ENCODE assay signal across 25 mouse cellular contexts in genomic region chr5:73219716-73220115, GRCm38 (mm10). TPM values are rescaled to one million over a fixed set of nuclear protein-coding genes. Genes with fewer than 3 reads are reported as not detected.
A peak's percentile ranks its signal among the peaks of the same experiment; 100 is the strongest.
DNase-seq lines count a peak whose midpoint lies in the region; ATAC-seq and TF ChIP-seq lines count a peak whose summit lies in the region.
"Had no signal": no experiment of that assay in that cellular context is flagged by ENCODE, and none has a peak within 500 bp of the region (broad histone marks: within the 10 kb centered on the region; RNA-seq: fewer than 3 reads in every experiment).

No protein-coding gene starts in this region.

- TF ChIP-seq EP300 in ES-Bruce4 (IDR thresholded peaks at IDR 0.05; ENCODE audit: insufficient read depth, low read depth, low read length): 0 out of 2 replicates have a peak, but pooled peaks have one; percentile 52

- no peak overlapping the region for H3K4me3 ChIP-seq in ES-Bruce4 (ENCODE audit: low read depth, low read length)
- H3K4me3 ChIP-seq in ES-E14 (ENCODE audit: insufficient read depth in 1 of 2, low read depth in 1 of 2, low read length in 2 of 2, poor library complexity in 1 of 2, severe bottlenecking in 1 of 2): no peak overlapping the region; a peak in 1 of 4 replicates
- H3K4me3 ChIP-seq in neural tube, embryonic 15.5 days (replicated peaks): no peak overlapping the region
- H3K4me3 ChIP-seq: embryonic facial prominence, embryonic 13.5 days; embryonic facial prominence, embryonic 15.5 days; erythroblast, embryonic 14.5 days; forebrain, embryonic 10.5 days; forebrain, embryonic 12.5 days had no signal

- no peaks in the 10 kb centered on the region for H3K9me3 ChIP-seq in ES-Bruce4 (replicated peaks; ENCODE audit: control insufficient read depth, insufficient read depth, low read length, poor library complexity, severe bottlenecking)
- no peaks in the 10 kb centered on the region for H3K9me3 ChIP-seq in ES-E14 (ENCODE audit: control insufficient read depth, insufficient read depth, low read depth, low read length)
- H3K9me3 ChIP-seq in neural tube, embryonic 15.5 days (replicated peaks): no peaks in the 10 kb centered on the region
- H3K9me3 ChIP-seq: embryonic facial prominence, embryonic 13.5 days; embryonic facial prominence, embryonic 15.5 days; forebrain, embryonic 10.5 days; forebrain, embryonic 12.5 days had no signal

- no peaks in the 10 kb centered on the region for H3K27me3 ChIP-seq in ES-Bruce4 (ENCODE audit: control insufficient read depth, insufficient read depth, low read length, poor library complexity, severe bottlenecking)
- no peaks in the 10 kb centered on the region for H3K27me3 ChIP-seq in neural tube, embryonic 15.5 days (replicated peaks)
- H3K27me3 ChIP-seq: CH12.LX; embryonic facial prominence, embryonic 13.5 days; embryonic facial prominence, embryonic 15.5 days; forebrain, embryonic 12.5 days had no signal

- no peak overlapping the region for H3K27ac ChIP-seq in ES-Bruce4 (ENCODE audit: insufficient read depth, low read length)
- H3K27ac ChIP-seq in ES-E14 (ENCODE audit: insufficient read depth, low read depth, low read length, poor library complexity, severe bottlenecking): peak overlapping the region; percentile 89
- H3K27ac ChIP-seq in neural tube, embryonic 15.5 days (replicated peaks): no peak overlapping the region
- H3K27ac ChIP-seq: embryonic facial prominence, embryonic 13.5 days; embryonic facial prominence, embryonic 15.5 days; forebrain, embryonic 10.5 days; forebrain, embryonic 12.5 days had no signal

- H3K9ac ChIP-seq in ES-Bruce4 (ENCODE audit: low read depth, poor library complexity, severe bottlenecking): no peak overlapping the region
- H3K9ac ChIP-seq in ES-E14 (ENCODE audit: insufficient read depth, low read depth, low read length, poor library complexity, severe bottlenecking): 0 out of 2 replicates have a peak overlapping the region, but pooled peaks have one; percentile 49
- no peak overlapping the region for H3K9ac ChIP-seq in neural tube, embryonic 15.5 days (replicated peaks)
- H3K9ac ChIP-seq: embryonic facial prominence, embryonic 13.5 days; embryonic facial prominence, embryonic 15.5 days; forebrain, embryonic 12.5 days had no signal

- no peak for TF ChIP-seq POLR2A in ES-Bruce4 (IDR thresholded peaks at IDR 0.05; ENCODE audit: insufficient read depth, low read length)

- DNase-seq in ES-E14 (ENCODE audit: low read depth, low spot score) (peak; percentile 69), ZHBTc4 (ENCODE audit: low read depth, low spot score) (peak; percentile 93)
- DNase-seq in cerebellum, adult 11 months: no peak
- DNase-seq in adrenal gland, adult 2 months: no peak
- DNase-seq: adrenal gland, adult 8-10 months; adrenal gland, postnatal 14 days; adrenal gland, postnatal 36 days; B cell, adult 2 months; cerebellum, adult 18-20 months; cerebellum, adult 8-10 months; cerebellum, adult 9-11 months; cerebellum, postnatal 14 days; cerebellum, postnatal 36 days; embryo, embryonic 11 days had no signal

- H3K4me1 ChIP-seq in ES-Bruce4 (ENCODE audit: control insufficient read depth, insufficient read depth, low read length) (peaks cover 2% of the 10 kb centered on the region), ES-E14 (ENCODE audit: control insufficient read depth in 2 of 2, insufficient read depth in 2 of 2, low read length in 2 of 2, poor library complexity in 1 of 2) (peaks cover 18 to 25% of the 10 kb centered on the region in 2 experiments)
- no peaks in the 10 kb centered on the region for H3K4me1 ChIP-seq in neural tube, embryonic 15.5 days
- H3K4me1 ChIP-seq: embryonic facial prominence, embryonic 13.5 days; forebrain, embryonic 12.5 days had no signal

- in situ Hi-C loops in ES-E14 (cut with MboI; ENCODE audit: low sequenced_read_pairs in 2 of 2, unreplicated experiment in 2 of 2): no loop called here

- no peak for ATAC-seq in neural tube, embryonic 15.5 days (ENCODE audit: low FRiP score)
- ATAC-seq: CD4-positive, CD25-positive, alpha-beta regulatory T cell, adult 4 months; forebrain, embryonic 14.5 days; forebrain, embryonic 16.5 days had no signal

- 76% methylated on average over 3 of the region's 3 CpGs for whole genome bisulfite sequencing in neural tube, embryonic 15.5 days

- no peak overlapping the region for H3K4me2 ChIP-seq in neural tube, embryonic 15.5 days
- H3K4me2 ChIP-seq: embryonic facial prominence, embryonic 13.5 days; embryonic facial prominence, embryonic 15.5 days; forebrain, embryonic 12.5 days had no signal

- H3K36me3 ChIP-seq in ES-Bruce4 (ENCODE audit: control insufficient read depth, insufficient read depth, low read length, poor library complexity, severe bottlenecking) (no peaks in the 10 kb centered on the region), ES-E14 (ENCODE audit: control insufficient read depth, insufficient read depth, low read length, poor library complexity, severe bottlenecking) (no peaks in the 10 kb centered on the region)
- peaks cover 7% of the 10 kb centered on the region; the same call in 1 of the 2 replicates for H3K36me3 ChIP-seq in neural tube, embryonic 15.5 days

- no peak for TF ChIP-seq CTCF in ES-Bruce4 (IDR thresholded peaks at IDR 0.05; ENCODE audit: low read depth, low read length)

TF ChIP-seq in ES-E14, 5 proteins besides CTCF, POLR2A, EP300 and RAD21:
- TF ChIP-seq CHD2 (IDR thresholded peaks at IDR 0.05; ENCODE audit: low read depth, low read length) (peak; percentile 81; the same call in 1 of the 2 replicates), MAFK (IDR thresholded peaks at IDR 0.05; ENCODE audit: insufficient read depth, low read depth, low read length) (no peak)

RNA-seq across cellular contexts. Expression of gene Fryl, which starts 36.7 kb away (rescaled TPM):
- 94.8 and 101 TPM in 2 replicates for polyA plus RNA-seq in ES-Bruce4 (2011; ENCODE audit: insufficient read depth, insufficient read length, low read depth, missing spikeins)
- total RNA-seq in ES-E14 (2012; rRNA removed): 52.4 and 53.3 TPM in 2 replicates
- 10 to 100 TPM; 31.5 to 43.3 TPM for total RNA-seq in adrenal gland, adult 2 months (2021)
- polyA plus RNA-seq in adrenal gland, adult 2 months (2012; rRNA removed): 40.7 and 41.3 TPM in 2 replicates
- polyA plus RNA-seq in neural tube, embryonic 15.5 days (2015; fragmentation: Nextera tagmentation; extraction: Ambion mirVana): 37.0 and 37.8 TPM in 2 replicates

Comparison
In these comparisons a context has a peak if more than half of its experiments do, and no peak if none do; other contexts are left out.
1. DNase-seq: peak in ES-E14 (single experiment) and ZHBTc4 (single experiment); none in cerebellum, adult 11 months (single experiment) and adrenal gland, adult 2 months (single experiment).